Mouse (Mus musculus): ENCODE measurements around the gene Cacnb1.

Gene Cacnb1

GRCm38 (mm10) chr11:98011716-98012115 lies 11.1 kb downstream of the Cacnb1 start:
- no peak for DNase-seq (ENCODE audit: low spot score)

GRCm38 (mm10) chr11:98008087-98008486 lies 14.7 kb downstream of the Cacnb1 start:
- DNase-seq (ENCODE audit: low spot score), result no peak

GRCm38 (mm10) chr11:98005686-98006085 lies 17.1 kb downstream of the Cacnb1 start:
- DNase-seq (ENCODE audit: low spot score), result no peak

DNA sequence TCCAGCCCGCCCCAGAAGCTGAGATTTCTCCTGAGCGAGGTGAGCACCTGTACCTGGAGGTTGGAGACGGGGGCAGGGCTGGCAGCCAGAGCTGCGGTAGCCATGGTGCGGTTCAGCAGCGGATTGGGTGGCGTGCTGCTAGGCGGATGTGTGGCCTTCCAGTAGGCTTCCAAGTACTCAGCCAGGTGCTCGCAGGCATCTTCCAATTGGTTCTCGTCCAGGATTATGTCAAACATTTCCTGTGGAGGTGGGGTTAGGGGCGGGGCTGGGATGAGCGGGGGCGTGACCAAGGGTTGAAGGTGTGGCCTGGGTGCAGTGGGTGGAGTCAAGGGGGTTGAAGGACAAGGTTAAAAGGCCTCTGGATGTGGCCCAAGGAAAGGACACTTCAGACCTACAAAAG lies 17.8 kb downstream of the Cacnb1 start:
- DNase-seq (ENCODE audit: low spot score), result no peak

- DNase-seq (ENCODE audit: low spot score), result no peak
Measured at GRCm38 (mm10) chr11:98004161-98004560, 18.7 kb downstream of the Cacnb1 start.

- no peak for DNase-seq (ENCODE audit: low spot score)
Measured at GRCm38 (mm10) chr11:98003171-98003671, 19.6 kb downstream of the Cacnb1 start.

DNA sequence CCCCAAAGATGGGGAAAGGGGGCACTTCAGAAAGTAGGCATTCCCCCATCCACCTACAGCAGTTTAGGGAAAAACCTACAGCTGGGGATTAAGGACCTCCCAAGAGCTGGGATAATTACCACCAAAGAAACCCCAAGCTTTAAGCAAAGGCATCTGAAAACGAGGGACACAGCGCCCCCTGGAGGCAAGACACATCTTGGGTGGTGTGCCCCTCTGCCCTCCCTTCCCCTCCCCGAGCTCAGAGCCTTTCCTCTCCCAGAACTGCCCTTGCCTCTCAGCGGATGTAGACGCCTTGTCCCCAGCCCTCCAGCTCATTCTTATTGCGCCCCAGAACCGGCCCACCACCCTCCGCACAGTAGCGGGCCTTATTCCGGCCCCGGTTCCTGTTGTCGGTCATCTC lies 20.2 kb downstream of the Cacnb1 start:
- DNase-seq (ENCODE audit: low spot score), result peak; percentile 93

GRCm38 (mm10) chr11:98001986-98002385 lies 20.8 kb downstream of the Cacnb1 start:
- DNase-seq (ENCODE audit: low spot score), result no peak

GRCm38 (mm10) chr11:98001351-98001824 lies 21.4 kb downstream of the Cacnb1 start:
- no peak for DNase-seq (ENCODE audit: low spot score)

DNA sequence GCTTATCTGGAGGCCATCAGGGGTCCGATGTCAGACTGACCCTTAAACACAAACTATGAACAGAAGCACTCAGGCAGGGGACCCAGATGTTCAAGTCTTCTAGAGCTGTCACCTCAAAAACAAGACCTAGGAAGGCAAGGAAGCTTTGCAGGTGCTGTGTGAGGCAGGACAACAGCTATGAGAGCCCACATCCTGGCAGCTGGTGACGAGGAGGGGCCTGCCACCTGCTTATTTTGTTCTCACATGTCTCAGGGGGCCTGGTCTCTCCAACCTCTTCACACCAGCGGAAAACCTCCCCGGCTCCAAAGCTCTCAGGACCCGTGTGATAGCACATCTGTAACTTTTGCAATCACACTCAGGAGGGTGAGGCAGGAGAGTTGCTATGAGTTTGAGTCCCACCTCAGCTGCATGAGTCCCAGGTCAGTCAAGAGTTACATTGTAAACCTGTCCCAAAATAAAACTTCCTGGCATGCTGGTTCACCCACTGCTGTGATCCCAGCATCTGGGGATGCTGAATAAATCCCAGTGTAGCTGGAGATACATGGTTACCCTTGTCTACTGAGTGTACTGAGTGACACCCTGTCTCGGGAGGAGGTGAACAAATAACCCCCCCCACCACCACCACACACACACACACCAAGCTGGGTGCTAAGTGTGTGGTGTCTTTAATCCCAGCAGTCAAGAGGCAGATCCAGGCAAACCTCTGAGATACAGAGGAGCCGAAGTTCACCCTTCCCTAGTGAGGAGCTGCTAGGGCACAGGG lies 22.3 kb downstream of the Cacnb1 start:
- no peak for DNase-seq (ENCODE audit: low spot score)

DNA sequence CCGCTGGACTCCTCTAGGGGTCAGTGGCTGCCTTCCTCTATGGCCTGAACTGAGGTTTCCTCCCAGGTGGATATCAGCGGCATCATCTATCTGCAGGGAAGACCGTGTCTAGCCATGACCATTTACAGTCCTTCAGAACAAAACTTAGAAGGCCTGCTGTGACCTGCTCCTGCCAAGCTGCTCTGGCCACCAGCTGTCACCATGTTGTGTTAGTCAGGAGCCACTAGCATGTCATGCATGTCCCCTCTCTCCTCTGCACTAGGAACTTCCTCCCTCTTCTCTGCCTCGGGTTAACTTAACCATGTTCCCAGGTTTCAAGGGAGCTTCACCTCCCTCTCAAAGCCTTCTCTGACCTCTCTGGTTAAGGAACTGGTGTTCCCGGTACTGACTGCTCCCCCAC lies 23.1 kb downstream of the Cacnb1 start:
- DNase-seq (ENCODE audit: low spot score), result no peak

DNA sequence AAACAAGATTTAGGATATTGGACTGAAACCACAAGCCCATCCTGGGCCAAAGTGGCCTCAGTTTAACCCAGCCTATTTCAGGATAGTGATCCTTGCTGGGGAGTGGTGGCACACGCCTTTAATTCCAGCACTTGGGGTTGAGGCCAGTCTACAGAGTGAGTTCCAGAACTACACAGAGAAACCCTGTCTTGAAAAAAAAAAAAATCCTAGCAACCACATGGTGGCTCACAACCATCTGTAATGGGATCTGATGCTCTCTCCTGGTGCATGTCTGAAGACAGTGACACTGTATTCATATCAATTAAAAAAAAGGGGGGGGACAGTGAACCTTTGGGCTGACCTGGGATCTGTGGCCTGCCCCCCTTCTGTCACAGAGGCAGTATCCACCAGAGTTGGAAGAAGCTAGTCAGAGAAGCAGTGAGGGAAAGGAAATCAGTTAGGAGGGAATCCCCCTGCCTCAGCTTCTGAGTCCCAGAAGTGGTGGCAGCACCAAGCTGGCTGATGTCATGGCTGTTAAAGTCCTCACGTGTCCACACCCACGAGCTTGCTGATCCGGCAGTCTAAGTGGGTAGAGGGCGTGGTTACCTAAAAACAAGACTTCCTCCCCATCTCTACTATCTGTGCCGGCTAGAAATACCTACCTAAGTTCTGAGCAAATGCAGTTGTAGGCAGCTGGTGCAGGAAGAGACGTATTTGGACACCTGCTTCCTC lies 23.8 kb downstream of the Cacnb1 start:
- no peak for DNase-seq (ENCODE audit: low spot score)

DNA sequence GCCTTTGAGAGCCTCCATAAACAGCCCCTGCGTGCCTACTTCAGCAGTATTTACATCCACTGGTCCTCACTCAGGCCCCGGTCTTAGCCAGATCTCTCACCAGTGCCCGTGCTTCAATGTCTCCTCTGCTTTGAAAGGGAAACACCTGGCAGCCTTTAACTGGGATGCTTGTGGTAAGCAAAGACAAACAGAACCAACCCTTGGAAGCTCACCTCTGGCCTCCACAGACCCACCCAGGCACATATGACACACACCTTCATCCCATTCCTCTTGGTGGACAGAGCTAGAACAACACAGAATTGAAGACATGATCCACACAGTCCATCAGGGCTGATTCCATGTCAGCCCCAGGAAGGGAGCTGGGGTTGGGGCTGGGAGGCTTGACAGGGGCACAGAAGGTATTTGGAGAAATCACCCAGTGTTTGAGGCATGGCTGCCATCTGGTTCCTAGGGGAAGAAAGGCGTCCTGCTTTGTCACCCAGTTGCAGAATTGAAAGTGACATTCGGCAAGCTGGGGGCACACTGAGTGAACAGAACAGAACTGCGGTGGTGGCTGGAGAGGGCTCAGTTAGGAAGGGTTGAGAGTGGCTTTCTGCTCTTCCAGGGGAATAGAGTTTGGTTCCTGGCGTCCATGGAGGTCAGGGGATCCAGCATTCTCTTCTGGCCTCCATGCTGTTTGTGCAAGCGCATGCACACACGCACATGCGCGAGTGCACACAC lies 24.6 kb downstream of the Cacnb1 start:
- no peak for DNase-seq (ENCODE audit: low spot score)

GRCm38 (mm10) chr11:97997387-97997960 lies 25.4 kb downstream of the Cacnb1 start:
- no peak for DNase-seq (ENCODE audit: low spot score)

- DNase-seq (ENCODE audit: low spot score), result no peak
Measured at GRCm38 (mm10) chr11:97996691-97997090, 26.1 kb downstream of the Cacnb1 start.

DNA sequence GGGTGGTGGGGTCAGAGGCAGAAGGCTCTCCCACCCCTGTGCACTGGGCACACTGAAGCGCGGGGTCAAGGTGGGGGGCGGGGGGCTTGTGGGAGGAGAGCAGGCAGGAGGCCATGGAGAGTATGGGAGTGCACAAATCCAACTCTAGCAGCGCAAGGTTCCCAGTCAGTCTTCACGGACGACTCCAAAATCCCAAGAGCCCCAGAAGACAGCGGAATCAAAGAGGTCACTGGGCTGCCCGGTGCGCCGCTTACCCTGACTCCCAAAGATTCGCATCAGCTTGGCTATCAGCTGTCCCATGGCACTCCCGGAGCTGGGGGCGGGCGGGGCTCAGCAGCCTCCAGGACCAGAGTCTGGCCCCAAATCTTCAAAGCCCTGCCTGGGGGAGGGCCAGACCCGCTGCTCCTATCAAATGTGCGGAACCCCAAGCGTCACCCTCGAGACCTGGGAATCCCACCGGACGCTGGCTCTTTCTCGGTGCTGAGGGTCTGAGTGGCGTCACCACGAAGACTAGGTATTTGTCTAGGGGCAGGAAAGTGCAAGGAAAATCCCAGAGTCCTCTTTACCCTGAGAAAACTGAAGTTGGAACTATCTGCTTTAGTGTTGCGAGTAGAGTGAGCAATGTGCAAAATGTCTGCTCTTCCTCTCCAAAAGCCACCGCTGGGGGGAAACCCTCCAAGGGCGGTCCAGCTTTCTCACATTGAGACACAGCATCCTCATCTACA lies 27.1 kb downstream of the Cacnb1 start, which contains the start of gene Arl5c:
Arl5c (minus strand) TSS at position 618 of the 725 bp plus-strand sequence.
- peak; percentile 60 for DNase-seq (ENCODE audit: low spot score)

- peak; percentile 84 for DNase-seq (ENCODE audit: low spot score)
Measured at GRCm38 (mm10) chr11:97994539-97995100, 28.2 kb downstream of the Cacnb1 start.

DNA sequence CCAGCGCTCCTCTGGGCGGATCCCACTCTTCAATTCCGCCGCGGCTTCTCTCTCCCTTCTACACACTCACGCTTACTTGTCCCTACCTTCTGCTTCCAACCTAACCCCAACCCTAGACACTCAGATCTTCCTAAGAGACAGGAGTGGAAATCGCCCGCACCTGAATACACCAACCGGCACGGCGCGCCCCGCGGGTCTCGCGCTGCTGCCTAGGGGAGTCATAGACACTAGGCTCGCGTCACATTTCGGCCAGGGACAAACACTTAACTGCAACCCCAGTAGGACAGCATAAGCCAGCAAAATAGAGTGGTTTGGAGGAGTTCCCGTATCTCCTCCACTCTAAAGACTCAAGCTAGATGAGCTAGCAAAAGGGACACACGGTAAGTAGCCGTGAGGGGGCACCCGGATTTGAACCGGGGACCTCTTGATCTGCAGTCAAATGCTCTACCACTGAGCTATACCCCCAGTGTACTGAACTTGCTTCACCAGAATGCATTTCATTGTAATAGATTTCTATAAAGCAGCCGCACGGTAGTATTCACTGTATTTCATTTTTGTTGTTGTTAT lies 34.2 kb downstream of the Cacnb1 start:
- peak; percentile 83 for DNase-seq (ENCODE audit: low spot score)

DNA sequence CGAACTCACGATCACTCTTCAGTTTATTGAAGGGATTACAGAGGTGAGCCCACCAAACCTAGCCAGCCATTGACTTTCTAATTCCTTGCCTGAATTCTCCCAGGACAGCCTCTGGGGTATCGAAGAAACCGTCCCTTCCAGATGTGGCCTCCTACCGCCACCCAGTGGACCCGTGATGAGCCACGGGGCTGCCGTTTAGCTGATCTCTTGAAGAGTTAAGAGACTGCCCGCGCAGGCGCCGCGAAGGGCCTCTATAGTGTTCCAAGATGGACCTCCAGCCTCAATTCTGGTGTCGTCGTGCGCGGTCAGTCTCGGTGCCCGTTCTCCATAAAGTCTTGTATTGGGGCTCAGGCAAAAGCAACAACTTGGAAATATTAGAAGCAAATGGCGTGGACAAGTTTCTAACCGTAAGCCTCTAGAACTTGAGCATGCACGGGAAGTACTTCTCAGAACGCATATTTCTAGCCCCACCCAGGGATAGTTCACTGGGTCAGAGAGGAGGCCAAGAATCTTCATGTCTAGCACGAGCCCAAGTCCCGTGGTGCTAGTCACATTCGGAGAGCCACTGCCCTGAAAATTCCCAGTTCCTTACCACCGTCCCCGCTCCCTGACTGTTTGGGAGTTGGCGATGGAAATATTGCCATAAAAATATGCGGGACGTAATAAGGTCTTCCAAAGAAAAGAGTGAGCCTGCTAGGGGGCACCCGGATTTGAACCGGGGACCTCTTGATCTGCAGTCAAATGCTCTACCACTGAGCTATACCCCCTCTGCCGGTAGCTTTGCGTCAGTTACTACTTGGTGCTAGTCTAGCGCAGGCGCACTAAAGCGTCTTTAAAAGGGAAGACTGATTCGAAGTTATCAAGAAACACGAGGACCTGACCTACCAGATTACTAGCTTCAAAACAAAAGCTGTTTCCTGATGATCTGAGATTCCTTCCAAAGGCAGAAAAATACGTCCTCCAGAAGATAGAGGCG lies 35.0 kb downstream of the Cacnb1 start:
- DNase-seq (ENCODE audit: low spot score), result peak; percentile 99
